Mouse (Mus musculus) macrophage (primary cell): ENCODE data around the gene Gm17571. TPM values are rescaled to one million over a fixed set of nuclear protein-coding genes. Genes with fewer than 3 reads are reported as not detected.
A peak's percentile ranks its signal among the peaks of the same experiment; 100 is the strongest.

ENCODE experiments used
- H3K27ac ChIP-seq: fragments of 350-480 bp; formaldehyde crosslinking; 2 replicates; pipeline ENCODE4 v1.9.0; 2021
- H3K36me3 ChIP-seq: fragments of 350-480 bp; formaldehyde crosslinking; 2 replicates; pipeline ENCODE4 v1.9.0; 2021; ENCODE audit errors: inconsistent target
- H3K4me3 ChIP-seq: fragments of 350-480 bp; formaldehyde crosslinking; 2 replicates; pipeline ENCODE4 v1.9.0; 2021; ENCODE audit errors: inconsistent target
- H3K79me2 ChIP-seq: fragments of 350-480 bp; formaldehyde crosslinking; 2 replicates; pipeline ENCODE4 v1.9.0; 2021; ENCODE audit errors: inconsistent target
- WGBS: methylation state at CpG from one replicate; pipeline ENCODE4 v1.1.7; 2026; ENCODE audit warnings: inconsistent platforms; ENCODE audit not compliant: missing documents; 5-methylcytosine and 5-hydroxymethylcytosine counted together
- polyA plus RNA-seq: library from polyadenylated mRNA; stranded (reverse); fragments of 250-400 nt; gene quantifications from 3 replicates; pipeline ENCODE4 v1.2.4, GENCODE M21; 2018; ENCODE audit warnings: inconsistent platforms

Gm17571 gene
- polyA plus RNA-seq, 1 experiment from 2014 or later = not detected

- peak overlapping the region; percentile 7; the same call in 1 of the 2 replicates for H3K4me3 ChIP-seq
- no peaks in the 10 kb centered on the region for H3K79me2 ChIP-seq
- no peaks in the 10 kb centered on the region for H3K36me3 ChIP-seq
- H3K27ac ChIP-seq = peak overlapping the region; percentile 60
- WGBS = 8% methylated on average over 10 of the region's 10 CpGs
These were observed 20.3 kb upstream of the Gm17571 start for GRCm38 (mm10) chr9:13466816-13467215.

GRCm38 (mm10) chr9:13466351-13466750 is 19.8 kb upstream of the Gm17571 start:
- Histone ChIP-seq H3K4me3 (peak overlapping the region; percentile 7; the same call in 1 of the 2 replicates), H3K36me3 (no peaks in the 10 kb centered on the region), H3K79me2 (no peaks in the 10 kb centered on the region), H3K27ac (peak overlapping the region; percentile 60)
- WGBS = 30% methylated on average over 4 of the region's 4 CpGs

GRCm38 (mm10) chr9:13465358-13466020 is 18.9 kb upstream of the Gm17571 start:
- Histone ChIP-seq H3K79me2 (no peaks in the 10 kb centered on the region), H3K4me3 (no peak overlapping the region), H3K27ac (peak overlapping the region; percentile 60; the same call in 1 of the 2 replicates), H3K36me3 (no peaks in the 10 kb centered on the region)
- 85% methylated on average over 4 of the region's 4 CpGs for WGBS

GRCm38 (mm10) chr9:13460926-13461325 is 14.4 kb upstream of the Gm17571 start:
- Histone ChIP-seq H3K79me2 (no peaks in the 10 kb centered on the region), H3K36me3 (no peaks in the 10 kb centered on the region), H3K27ac (no peak overlapping the region), H3K4me3 (no peak overlapping the region)
- WGBS = 100% methylated on average over 1 of the region's 1 CpGs

- Histone ChIP-seq H3K27ac (no peak overlapping the region), H3K4me3 (no peak overlapping the region), H3K79me2 (no peaks in the 10 kb centered on the region), H3K36me3 (no peaks in the 10 kb centered on the region)
- WGBS = 98% methylated on average over 3 of the region's 3 CpGs
These were observed 13.5 kb upstream of the Gm17571 start for GRCm38 (mm10) chr9:13460012-13460411.

- Histone ChIP-seq H3K36me3 (no peaks in the 10 kb centered on the region), H3K79me2 (no peaks in the 10 kb centered on the region), H3K4me3 (no peak overlapping the region), H3K27ac (no peak overlapping the region)
- WGBS = 89% methylated on average over 1 of the region's 1 CpGs
These were observed 12.8 kb upstream of the Gm17571 start for GRCm38 (mm10) chr9:13459371-13459770.

- Histone ChIP-seq H3K4me3 (no peak overlapping the region), H3K27ac (no peak overlapping the region), H3K79me2 (no peaks in the 10 kb centered on the region), H3K36me3 (no peaks in the 10 kb centered on the region)
- WGBS = 97% methylated on average over 6 of the region's 6 CpGs
These were observed 11.2 kb upstream of the Gm17571 start for GRCm38 (mm10) chr9:13457774-13458173.

GRCm38 (mm10) chr9:13455231-13455630 is 8.7 kb upstream of the Gm17571 start:
- no peak overlapping the region for H3K27ac ChIP-seq
- no peaks in the 10 kb centered on the region for H3K36me3 ChIP-seq
- no peak overlapping the region for H3K4me3 ChIP-seq
- 91% methylated on average over 1 of the region's 1 CpGs for WGBS
- H3K79me2 ChIP-seq = no peaks in the 10 kb centered on the region

GRCm38 (mm10) chr9:13454651-13455123 is 8.1 kb upstream of the Gm17571 start:
- H3K79me2 ChIP-seq = no peaks in the 10 kb centered on the region
- no peak overlapping the region for H3K4me3 ChIP-seq
- H3K27ac ChIP-seq = no peak overlapping the region
- H3K36me3 ChIP-seq = no peaks in the 10 kb centered on the region
- WGBS = 91% methylated on average over 7 of the region's 7 CpGs

- Histone ChIP-seq H3K4me3 (no peak overlapping the region), H3K79me2 (no peaks in the 10 kb centered on the region), H3K36me3 (no peaks in the 10 kb centered on the region), H3K27ac (no peak overlapping the region)
- WGBS = 97% methylated on average over 3 of the region's 3 CpGs
These were observed 2.2 kb upstream of the Gm17571 start for GRCm38 (mm10) chr9:13448716-13449115.

- H3K36me3 ChIP-seq = no peaks in the 10 kb centered on the region
- WGBS = 75% methylated on average over 1 of the region's 1 CpGs
- no peak overlapping the region for H3K4me3 ChIP-seq
- no peaks in the 10 kb centered on the region for H3K79me2 ChIP-seq
- H3K27ac ChIP-seq = no peak overlapping the region
These were observed 317 bp downstream of the Gm17571 start for GRCm38 (mm10) chr9:13446236-13446635.

GRCm38 (mm10) chr9:13443484-13444211 is 2.9 kb downstream of the Gm17571 start:
- WGBS = 0% methylated on average over 1 of the region's 1 CpGs
- Histone ChIP-seq H3K79me2 (no peaks in the 10 kb centered on the region), H3K4me3 (no peak overlapping the region), H3K27ac (no peak overlapping the region), H3K36me3 (no peaks in the 10 kb centered on the region)

- Histone ChIP-seq H3K36me3 (no peaks in the 10 kb centered on the region), H3K27ac (no peak overlapping the region), H3K79me2 (no peaks in the 10 kb centered on the region), H3K4me3 (no peak overlapping the region)
- WGBS = 44% methylated on average over 13 of the region's 13 CpGs
These were observed 4.4 kb downstream of the Gm17571 start for GRCm38 (mm10) chr9:13442012-13442735.

- H3K79me2 ChIP-seq = no peaks in the 10 kb centered on the region
These were observed 5.6 kb downstream of the Gm17571 start for GRCm38 (mm10) chr9:13440911-13441310.

More at GRCm38 (mm10) chr9:13440911-13441310, 5.6 kb downstream of the Gm17571 start:
- WGBS = 97% methylated on average over 6 of the region's 6 CpGs
- H3K4me3 ChIP-seq = no peak overlapping the region
- no peak overlapping the region for H3K27ac ChIP-seq
- H3K36me3 ChIP-seq = no peaks in the 10 kb centered on the region
